Mouse (Mus musculus): ENCODE measurements at regions not wholly inside any gene's neighbourhood (a gene's known extent, or its start where the extent isn't known, plus 50 kb on each side); places are given as distances from the start of the nearest gene placed in this dataset.

DNA sequence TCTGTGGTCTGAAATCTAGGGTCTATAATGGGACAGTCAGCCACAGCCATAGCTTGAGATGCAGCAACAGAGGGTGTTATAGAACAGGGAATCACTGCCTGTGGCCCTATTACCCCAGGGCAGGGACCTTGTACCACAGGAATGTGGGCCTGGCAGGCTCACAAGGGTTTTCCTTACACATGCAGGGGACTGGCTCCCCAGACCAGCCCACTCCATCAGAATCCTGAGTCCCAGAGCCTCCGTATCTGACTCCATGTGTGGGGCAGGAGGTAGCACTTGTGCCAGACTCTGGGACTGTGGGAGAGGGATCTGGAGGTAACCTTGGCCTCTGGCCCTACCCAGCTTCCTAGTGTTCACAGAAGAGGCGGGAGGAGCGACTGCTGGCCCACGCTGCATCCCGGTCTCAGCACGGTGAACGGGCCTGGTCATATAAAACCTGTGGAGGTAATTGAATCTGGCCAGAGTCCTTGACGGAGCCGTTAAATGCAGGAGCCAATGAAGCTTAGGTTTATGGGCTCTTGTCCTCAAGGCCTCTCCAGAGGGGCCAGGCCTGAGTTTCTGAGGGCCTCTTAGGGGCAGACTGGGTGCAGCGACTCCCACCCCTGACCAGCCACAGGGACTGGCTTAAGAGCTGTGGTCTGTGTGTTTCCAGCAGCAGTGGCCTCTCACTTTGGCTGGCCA, 119.4 kb downstream of the Kif26a start:
- in situ Hi-C loops (cut with MboI; ENCODE audit: low pct_unique_long_range_greater_than_20kb) = no loop called here
- H3K27me3 ChIP-seq = peaks cover 1% of the 10 kb centered on the region
- ChIA-PET CTCF (no interaction called here), POLR2A (no interaction called here)
- ATAC-seq (no peak), DNase-seq (ENCODE audit: low read depth, low spot score) (no peak)
- no peak for TF ChIP-seq CTCF (IDR thresholded peaks at IDR 0.05)

- ATAC-seq = no peak
- no peak for TF ChIP-seq CTCF (IDR thresholded peaks at IDR 0.05)
- CTCF ChIA-PET = interaction anchor here (0.6 kb wide), 1 partner anchor 26 kb away, joined by 3 read pairs; no protein-coding TSS in a partner anchor
These were observed 128.0 kb downstream of the Kif26a start for GRCm38 (mm10) chr12:112274026-112274425.

GRCm38 (mm10) chr12:112274756-112275155, 128.7 kb downstream of the Kif26a start:
- ChIA-PET POLR2A (no interaction called here), CTCF (interaction anchor here (0.8 kb wide), 1 partner anchor 51 kb away, joined by 3 read pairs; no protein-coding TSS in a partner anchor)
- H3K27me3 ChIP-seq = no peaks in the 10 kb centered on the region
- no peak for DNase-seq (ENCODE audit: low read depth, low spot score)
- in situ Hi-C loops (cut with MboI; ENCODE audit: low pct_unique_long_range_greater_than_20kb) = no loop called here
- ATAC-seq = no peak
- no peak for TF ChIP-seq CTCF (IDR thresholded peaks at IDR 0.05)

More at GRCm38 (mm10) chr12:112274026-112274425, 128.0 kb downstream of the Kif26a start:
- in situ Hi-C loops (cut with MboI; ENCODE audit: low pct_unique_long_range_greater_than_20kb) = no loop called here
- no peak for DNase-seq (ENCODE audit: low read depth, low spot score)
- POLR2A ChIA-PET = no interaction called here
- no peaks in the 10 kb centered on the region for H3K27me3 ChIP-seq

GRCm38 (mm10) chr12:112276651-112277050, 130.6 kb downstream of the Kif26a start:
- ChIA-PET POLR2A (no interaction called here), CTCF (no interaction called here)
- H3K27me3 ChIP-seq = no peaks in the 10 kb centered on the region
- in situ Hi-C loops (cut with MboI; ENCODE audit: low pct_unique_long_range_greater_than_20kb) = no loop called here
- TF ChIP-seq CTCF (IDR thresholded peaks at IDR 0.05) = no peak
- DNase-seq (ENCODE audit: low read depth, low spot score) = no peak
- ATAC-seq = no peak

DNA sequence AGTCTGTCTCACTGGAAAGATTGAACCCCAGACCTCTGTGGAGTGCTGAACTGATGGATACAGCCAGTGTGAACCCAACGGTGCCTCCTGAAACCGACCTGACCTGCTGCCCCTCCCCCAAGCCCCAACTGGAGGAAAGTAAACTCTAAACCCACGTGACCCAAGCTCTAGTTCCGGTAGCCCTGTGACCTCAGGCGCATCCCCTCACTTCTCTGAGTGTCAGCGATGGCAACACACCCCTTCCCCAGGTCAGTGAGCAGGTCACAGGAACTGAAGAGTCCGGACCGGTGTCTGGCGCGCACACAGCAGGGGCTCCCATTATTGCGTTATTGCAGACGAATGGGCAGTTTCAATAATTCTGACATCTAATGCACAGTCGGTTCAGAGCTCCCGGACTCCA, 131.5 kb downstream of the Kif26a start:
- H3K27me3 ChIP-seq = peaks cover under 1% of the 10 kb centered on the region
- no peak for DNase-seq (ENCODE audit: low read depth, low spot score)
- TF ChIP-seq CTCF (IDR thresholded peaks at IDR 0.05) = no peak
- CTCF ChIA-PET = no interaction called here
- POLR2A ChIA-PET = no interaction called here
- in situ Hi-C loops (cut with MboI; ENCODE audit: low pct_unique_long_range_greater_than_20kb) = no loop called here
- no peak for ATAC-seq

DNA sequence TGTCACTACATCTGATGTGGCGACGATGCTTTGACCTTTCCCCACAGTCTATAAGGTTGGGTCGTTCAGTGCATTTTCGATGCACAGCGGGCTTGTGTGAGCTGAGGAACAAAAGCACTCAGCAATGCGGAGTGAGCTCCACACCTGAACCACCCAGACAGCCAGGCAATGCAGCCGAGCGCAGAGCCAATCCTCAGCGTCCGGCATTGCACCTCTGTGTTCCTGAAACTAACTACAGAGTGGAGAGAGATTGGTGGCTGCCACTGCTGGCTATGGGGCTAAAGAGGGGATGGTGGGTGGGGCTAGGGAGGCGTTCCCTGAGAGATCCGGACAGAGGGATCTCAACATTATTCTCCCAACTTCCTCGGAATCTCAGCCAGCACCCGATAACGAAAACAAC, 139.1 kb downstream of the Kif26a start:
- in situ Hi-C loops (cut with MboI; ENCODE audit: low pct_unique_long_range_greater_than_20kb) = no loop called here
- no peak for TF ChIP-seq CTCF (IDR thresholded peaks at IDR 0.05)
- ChIA-PET CTCF (no interaction called here), POLR2A (no interaction called here)
- DNase-seq (ENCODE audit: low read depth, low spot score) (no peak), ATAC-seq (no peak)
- H3K27me3 ChIP-seq = peaks cover 3% of the 10 kb centered on the region

- in situ Hi-C loops (cut with MboI; ENCODE audit: low pct_unique_long_range_greater_than_20kb) = no loop called here
- POLR2A ChIA-PET = no interaction called here
- ATAC-seq = no peak
- H3K27me3 ChIP-seq = no peaks in the 10 kb centered on the region
- CTCF ChIA-PET = interaction anchor here (1.2 kb wide), 1 partner anchor 9 kb away, joined by 3 read pairs; no protein-coding TSS in a partner anchor
- no peak for DNase-seq (ENCODE audit: low read depth, low spot score)
- TF ChIP-seq CTCF (IDR thresholded peaks at IDR 0.05) = no peak
These were observed 142.8 kb downstream of the Kif26a start for GRCm38 (mm10) chr12:112288786-112289185.

GRCm38 (mm10) chr12:112290299-112290698, 144.3 kb downstream of the Kif26a start:
- CTCF ChIA-PET = no interaction called here
- H3K27me3 ChIP-seq = no peaks in the 10 kb centered on the region
- in situ Hi-C loops (cut with MboI; ENCODE audit: low pct_unique_long_range_greater_than_20kb) = no loop called here
- DNase-seq (ENCODE audit: low read depth, low spot score) = no peak
- TF ChIP-seq CTCF (IDR thresholded peaks at IDR 0.05) = no peak
- POLR2A ChIA-PET = no interaction called here
- ATAC-seq = no peak

DNA sequence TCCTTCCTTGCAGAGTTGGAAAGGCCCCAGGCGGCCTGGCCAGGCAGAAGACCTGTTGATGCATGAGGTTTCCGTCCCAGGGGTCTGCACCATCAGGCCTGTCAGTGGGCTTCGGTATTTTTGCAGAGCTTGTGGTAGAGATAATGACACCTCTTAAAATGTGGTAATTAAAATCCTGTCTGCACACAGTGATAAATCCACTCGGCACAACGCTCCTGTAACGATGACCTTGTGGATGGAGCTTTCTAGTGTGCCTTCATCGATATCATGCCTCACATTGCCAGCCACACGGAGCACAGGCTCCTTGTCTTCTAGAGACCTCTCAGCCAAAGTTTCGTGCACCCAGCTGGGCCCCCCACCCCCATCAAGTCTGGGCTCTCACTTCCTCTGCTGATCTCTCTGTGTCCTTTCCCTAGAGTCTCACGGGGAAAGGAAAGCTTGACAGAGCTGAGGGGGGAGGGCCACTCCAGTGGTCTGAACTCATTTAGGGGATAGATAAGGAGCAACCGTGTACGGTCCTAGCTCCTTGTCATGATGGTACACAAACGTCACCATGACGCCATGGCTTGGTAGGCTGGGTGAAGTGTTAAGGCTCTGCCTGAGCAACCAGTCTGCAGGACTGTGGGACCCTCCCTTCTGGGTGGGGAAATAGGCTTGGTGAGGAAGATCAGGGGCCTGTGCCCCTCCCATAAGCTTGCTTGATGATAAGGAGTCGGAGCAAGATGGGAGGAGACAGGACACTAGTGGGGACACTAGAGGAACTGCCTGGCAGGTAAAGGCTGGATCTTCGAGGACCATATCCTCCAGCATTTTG, 145.9 kb downstream of the Kif26a start:
- DNase-seq (ENCODE audit: low read depth, low spot score) (no peak), ATAC-seq (no peak)
- ChIA-PET POLR2A (interaction anchor here (0.7 kb wide), 1 partner anchor 250 kb away, joined by 4 read pairs; no protein-coding TSS in a partner anchor), CTCF (no interaction called here)
- TF ChIP-seq CTCF (IDR thresholded peaks at IDR 0.05) = no peak
- in situ Hi-C loops (cut with MboI; ENCODE audit: low pct_unique_long_range_greater_than_20kb) = no loop called here
- H3K27me3 ChIP-seq = no peaks in the 10 kb centered on the region

GRCm38 (mm10) chr12:112293105-112293504, 147.1 kb downstream of the Kif26a start:
- no peak for DNase-seq (ENCODE audit: low read depth, low spot score)
- no peak for ATAC-seq
- in situ Hi-C loops (cut with MboI; ENCODE audit: low pct_unique_long_range_greater_than_20kb) = no loop called here
- ChIA-PET POLR2A (no interaction called here), CTCF (no interaction called here)
- H3K27me3 ChIP-seq = no peaks in the 10 kb centered on the region
- no peak for TF ChIP-seq CTCF (IDR thresholded peaks at IDR 0.05)

DNA sequence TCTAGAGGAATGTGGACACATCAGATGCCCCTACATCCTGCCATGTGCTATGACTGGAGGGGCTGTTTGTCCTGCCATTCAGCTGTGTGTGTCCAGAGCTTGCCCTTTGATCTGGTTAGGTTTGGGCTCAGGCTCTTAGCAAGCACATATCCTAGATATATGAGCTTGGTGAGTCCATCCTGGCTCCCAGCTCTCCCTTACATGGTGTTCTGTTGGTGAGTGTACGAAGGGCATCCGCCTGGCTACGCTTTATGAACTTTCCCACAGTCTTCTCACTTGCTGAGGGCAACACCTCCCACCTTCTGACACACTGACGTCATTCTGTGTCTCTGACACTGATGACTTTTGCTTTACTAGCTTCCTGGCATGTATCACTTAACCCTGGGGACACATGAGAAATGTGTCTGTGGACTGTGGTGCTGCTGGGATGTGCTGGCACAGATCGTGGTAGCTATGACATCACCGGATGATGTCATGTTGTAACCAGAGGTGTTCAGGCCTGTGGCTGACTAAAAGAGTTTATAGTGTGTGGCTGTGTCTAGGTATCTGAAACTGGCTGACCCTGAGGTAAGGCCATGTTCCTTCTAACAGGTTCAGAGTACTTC, 149.4 kb downstream of the Kif26a start:
- DNase-seq (ENCODE audit: low read depth, low spot score) = peak; percentile 22
- TF ChIP-seq CTCF (IDR thresholded peaks at IDR 0.05) = no peak
- ChIA-PET CTCF (interaction anchor here (1.6 kb wide), 1 partner anchor 248 kb away, joined by 3 read pairs; no protein-coding TSS in a partner anchor), POLR2A (no interaction called here)
- in situ Hi-C loops (cut with MboI; ENCODE audit: low pct_unique_long_range_greater_than_20kb) = no loop called here
- H3K27me3 ChIP-seq = no peaks in the 10 kb centered on the region
- ATAC-seq = no peak

Data from Patski (cell line).